Mouse (Mus musculus) liver, adult 10 weeks (tissue): Measurements from ENCODE around the gene Syt13. TPM values are rescaled to one million over a fixed set of nuclear protein-coding genes. Genes with fewer than 3 reads are reported as not detected.

Experiments
- polyA plus RNA-seq: library from polyadenylated mRNA; stranded (reverse); fragments of 350-450 nt; fragmentation: Illumina TruSeq; extraction: RNeasy Lipid Tissue Mini Kit (QIAGEN cat#74804); gene quantifications from one replicate; pipeline ENCODE4 v1.2.3, GENCODE M21; 2014; ENCODE audit warnings: low read depth, low replicate concordance

Gene Syt13
- not detected for polyA plus RNA-seq

GRCm38 (mm10) chr2:92914933-92915553, at the start of gene Syt13:
TSS of gene Syt13 (plus strand) at chr2:92915098.

Other genes starting within 250 kb of the Syt13 start
- gene Prdm11, start 131.1 kb downstream of the Syt13 start, polyA plus RNA-seq = 0.29 TPM